Mouse (Mus musculus) MEL (cell line): ENCODE data around the gene Emilin2. TPM values are rescaled to one million over a fixed set of nuclear protein-coding genes. Genes with fewer than 3 reads are reported as not detected.
A peak's percentile ranks its signal among the peaks of the same experiment; 100 is the strongest.

Experiments used
- DNase-seq: peaks from one replicate; pipeline ENCODE4 v3.0.0; 2011; ENCODE audit warnings: low read depth, low spot score
- H3K27ac ChIP-seq: 2 replicates; pipeline ENCODE4 v1.5.1; 2012; ENCODE audit warnings: low read depth, mild to moderate bottlenecking, control low read depth, low read length, moderate library complexity; ENCODE audit not compliant: control insufficient read depth
- H3K27me3 ChIP-seq, 2 experiments: fragments of 150-350 bp in 1 of 2; sonication (generic) in 1 of 2; 2 replicates each; pipeline ENCODE4 v1.6.1; 2012; ENCODE audit warnings: low read length in 2 of 2, mild to moderate bottlenecking in 2 of 2, improper control_type of control experiment in 1 of 2, moderate library complexity in 1 of 2; ENCODE audit not compliant: insufficient read depth in 2 of 2, control insufficient read depth in 1 of 2
- H3K36me3 ChIP-seq, 2 experiments: 2 replicates each; pipeline ENCODE4 v1.6.1; 2012 to 2014; ENCODE audit warnings: low read length in 2 of 2, improper control_type of control experiment in 1 of 2, inconsistent platforms in 1 of 2, mild to moderate bottlenecking in 1 of 2; ENCODE audit not compliant: insufficient read depth in 2 of 2, control insufficient read depth in 1 of 2
- H3K4me1 ChIP-seq, 2 experiments: fragments of 150-350 bp in 1 of 2; sonication (generic) in 1 of 2; 2 replicates each; pipeline ENCODE4 v1.6.1; 2012; ENCODE audit warnings: low read length in 2 of 2, improper control_type of control experiment in 1 of 2, mild to moderate bottlenecking in 1 of 2; ENCODE audit not compliant: insufficient read depth in 2 of 2, control insufficient read depth in 1 of 2
- H3K4me3 ChIP-seq, 2 experiments: fragments of 150-350 bp in 1 of 2; sonication (generic) in 1 of 2; 2 replicates each; pipeline ENCODE4 v1.5.1; 2012; ENCODE audit warnings: low read depth in 2 of 2, low read length in 2 of 2, mild to moderate bottlenecking in 2 of 2, moderate library complexity in 2 of 2, control low read depth in 1 of 2, improper control_type of control experiment in 1 of 2; ENCODE audit not compliant: control insufficient read depth in 1 of 2, insufficient read depth in 1 of 2
- H3K79me2 ChIP-seq: 2 replicates; pipeline ENCODE4 v1.6.1; 2012; ENCODE audit warnings: mild to moderate bottlenecking, low read length, moderate library complexity; ENCODE audit not compliant: control insufficient read depth, poor library complexity, insufficient read depth
- H3K9ac ChIP-seq: 2 replicates; pipeline ENCODE4 v1.6.1; 2012; ENCODE audit warnings: low read depth, mild to moderate bottlenecking, control low read depth, low read length, moderate library complexity; ENCODE audit not compliant: control insufficient read depth, poor library complexity, severe bottlenecking
- H3K9me3 ChIP-seq: fragments of 150-350 bp; sonication (generic); replicated peaks from 2 replicates; pipeline ENCODE4 v1.6.1; 2012; ENCODE audit warnings: mild to moderate bottlenecking, low read length, improper control_type of control experiment, moderate library complexity; ENCODE audit not compliant: insufficient read depth
- BHLHE40 ChIP-seq: IDR thresholded peaks from 2 replicates; pipeline ENCODE4 v1.6.1; 2012; ENCODE audit warnings: low read depth, mild to moderate bottlenecking, inconsistent platforms, low read length, improper control_type of control experiment, borderline replicate concordance
- EP300 ChIP-seq, 2 experiments: IDR thresholded peaks; 2 replicates each; pipeline ENCODE4 v1.6.1; 2011; ENCODE audit warnings: improper control_type of control experiment in 2 of 2, low read length in 2 of 2, low read depth in 1 of 2, mild to moderate bottlenecking in 1 of 2
- MYB ChIP-seq: IDR thresholded peaks from 2 replicates; pipeline ENCODE4 v1.6.1; 2011; ENCODE audit warnings: mild to moderate bottlenecking, low read depth, low read length, improper control_type of control experiment
- NRF1 ChIP-seq: IDR thresholded peaks from 2 replicates; pipeline ENCODE4 v1.6.1; 2014; ENCODE audit warnings: low read depth, mild to moderate bottlenecking, inconsistent platforms, low read length, improper control_type of control experiment, moderate library complexity; ENCODE audit not compliant: poor library complexity, insufficient read depth, severe bottlenecking
- RAD21 ChIP-seq: IDR thresholded peaks from 2 replicates; pipeline ENCODE4 v1.6.1; 2011; ENCODE audit warnings: mild to moderate bottlenecking, low read depth, low read length, improper control_type of control experiment
- TAL1 ChIP-seq: IDR thresholded peaks from 2 replicates; pipeline ENCODE4 v1.6.1; 2012; ENCODE audit warnings: mild to moderate bottlenecking, inconsistent platforms, low read length, moderate library complexity, mixed read lengths
- TCF12 ChIP-seq: IDR thresholded peaks from 2 replicates; pipeline ENCODE4 v1.6.1; 2014; ENCODE audit warnings: low read depth, mild to moderate bottlenecking, inconsistent platforms, low read length, improper control_type of control experiment, moderate library complexity
- USF1 ChIP-seq: IDR thresholded peaks from 2 replicates; pipeline ENCODE4 v1.6.1; 2014; ENCODE audit warnings: low read depth, mild to moderate bottlenecking, inconsistent platforms, low read length, improper control_type of control experiment, moderate library complexity
- ZKSCAN1 ChIP-seq: IDR thresholded peaks from 2 replicates; pipeline ENCODE4 v1.6.1; 2012; ENCODE audit warnings: low read depth, mild to moderate bottlenecking, inconsistent platforms, low read length, improper control_type of control experiment, moderate library complexity
- ZMIZ1 ChIP-seq: IDR thresholded peaks from 2 replicates; pipeline ENCODE4 v1.6.1; 2012; ENCODE audit warnings: low read depth, mild to moderate bottlenecking, inconsistent platforms, low read length, improper control_type of control experiment, moderate library complexity
- ZNF384 ChIP-seq: IDR thresholded peaks from 2 replicates; pipeline ENCODE4 v1.6.1; 2012; ENCODE audit warnings: low read depth, mild to moderate bottlenecking, inconsistent platforms, low read length, improper control_type of control experiment
- polyA plus RNA-seq, 2 experiments: library from polyadenylated mRNA; stranded (reverse) in 1 of 2; unstranded in 1 of 2; fragments of >175 nt in 1 of 2; fragments of >200 nt in 1 of 2; gene quantifications; 2 replicates each; pipeline versions ENCODE4 v1.2.1 to v1.2.4; 2012; ENCODE audit warnings: low replicate concordance in 2 of 2, low read depth in 1 of 2; ENCODE audit not compliant: insufficient read length in 2 of 2, insufficient read depth in 1 of 2, missing spikeins in 1 of 2
- total RNA-seq: library from RNA; depleted of rRNA; stranded (reverse); fragments of 300-350 nt; gene quantifications from 2 replicates; pipeline ENCODE4 v1.2.3, GENCODE M21; 2012

Gene Emilin2
- total and polyA plus RNA-seq, 3 experiments: 37.4 to 95.5 (median 92.6) TPM

DNA sequence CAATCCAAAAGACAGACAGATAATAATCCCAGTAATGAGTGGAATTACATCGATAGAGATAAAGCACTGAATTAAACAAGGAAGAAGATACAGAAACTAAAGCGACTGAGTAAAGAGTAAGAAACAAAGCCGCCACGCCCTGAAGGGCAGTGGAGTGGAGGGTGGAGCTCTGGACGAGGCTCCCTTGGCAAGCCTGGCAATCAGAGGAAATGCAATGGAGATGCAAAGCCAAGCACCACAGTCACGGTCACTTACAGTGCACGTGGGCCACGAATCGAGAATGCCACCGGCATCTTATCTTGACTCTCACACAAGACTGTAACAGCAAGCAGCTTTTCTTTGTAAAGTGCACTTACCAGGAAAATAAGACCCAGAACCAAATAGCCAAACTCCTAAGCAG lies 35.0 kb downstream of the Emilin2 start:
- Histone ChIP-seq H3K27me3 (no peaks in the 10 kb centered on the region), H3K4me3 (no peak overlapping the region), H3K36me3 (peaks cover 0 to 8% of the 10 kb centered on the region in 2 experiments; a peak in 3 of 4 replicates), H3K9me3 (no peaks in the 10 kb centered on the region), H3K4me1 (peaks cover 0 to 4% of the 10 kb centered on the region in 2 experiments; a peak in 2 of 4 replicates), H3K79me2 (no peaks in the 10 kb centered on the region; the same call in 1 of the 2 replicates), H3K9ac (no peak overlapping the region), H3K27ac (no peak overlapping the region)
- no peak for TF ChIP-seq ZNF384
- TF ChIP-seq NRF1: no peak
- no peak for DNase-seq

DNA sequence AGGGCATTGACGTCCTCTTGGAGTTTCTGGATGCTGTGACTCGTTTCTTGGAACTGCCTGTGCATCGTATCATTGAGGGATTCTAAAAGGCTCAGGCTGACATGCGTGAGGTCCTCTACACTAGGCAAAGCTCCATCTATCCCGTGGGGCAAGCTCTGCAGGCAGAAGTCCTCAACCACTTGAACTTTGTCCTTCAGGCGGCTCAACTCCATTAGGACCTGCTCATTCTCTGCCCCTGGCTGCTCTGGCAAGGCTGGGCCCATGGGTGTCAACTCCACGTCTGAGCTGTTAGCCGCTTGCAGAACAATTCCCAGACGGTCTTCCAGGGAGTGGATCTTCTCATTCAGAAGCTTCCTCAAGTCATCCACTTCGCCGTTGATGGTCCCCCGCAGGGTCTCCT lies 37.9 kb downstream of the Emilin2 start:
- Histone ChIP-seq H3K9ac (no peak overlapping the region), H3K36me3 (peaks cover 6 to 8% of the 10 kb centered on the region in 2 experiments), H3K4me3 (no peak overlapping the region), H3K27ac (no peak overlapping the region), H3K4me1 (peaks cover 3 to 6% of the 10 kb centered on the region in 2 experiments; a peak in 3 of 4 replicates), H3K9me3 (no peaks in the 10 kb centered on the region), H3K79me2 (peaks cover 2% of the 10 kb centered on the region; the same call in 1 of the 2 replicates), H3K27me3 (no peaks in the 10 kb centered on the region)
- TF ChIP-seq ZKSCAN1 (no peak), USF1 (no peak), MYB (no peak)
- DNase-seq: no peak

DNA sequence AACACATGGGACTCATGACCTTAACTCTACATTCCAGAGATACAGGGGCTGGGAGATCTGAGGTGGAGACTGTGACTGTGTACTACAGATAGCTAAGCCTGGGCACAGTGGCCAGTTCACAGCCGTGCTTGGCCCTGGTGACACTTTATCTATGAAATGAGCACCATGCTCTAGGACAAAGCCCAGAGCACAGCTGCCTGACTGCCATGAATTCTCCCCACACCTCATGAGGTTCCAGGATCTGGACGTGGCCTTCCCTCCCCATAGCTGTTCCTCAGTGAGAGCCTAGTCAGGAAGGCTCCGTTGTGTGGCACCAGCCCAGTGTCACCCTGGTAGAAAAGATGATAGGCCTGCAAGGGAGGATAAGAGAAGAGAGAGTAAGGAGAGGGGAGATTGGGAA lies 43.2 kb downstream of the Emilin2 start:
- DNase-seq: no peak
- Histone ChIP-seq H3K9me3 (no peaks in the 10 kb centered on the region), H3K4me3 (no peak overlapping the region), H3K27me3 (no peaks in the 10 kb centered on the region), H3K4me1 (peaks cover 27 to 46% of the 10 kb centered on the region in 2 experiments), H3K9ac (no peak overlapping the region), H3K79me2 (peaks cover 20% of the 10 kb centered on the region; the same call in 1 of the 2 replicates), H3K27ac (peak overlapping the region; percentile 14; the same call in 1 of the 2 replicates)
- TF ChIP-seq TCF12 (peak; percentile 26; the same call in 1 of the 2 replicates), BHLHE40 (no peak), EP300 (IDR thresholded peaks at IDR 0.05; ENCODE audit: low read depth in 1 of 2, low read length in 2 of 2) (peak in 1 of 2 experiments; percentile 31; a peak in 1 of 4 replicates), TAL1 (peak; percentile 53), RAD21 (no peak), ZMIZ1 (no peak)
- TF ChIP-seq, all 39 proteins: peak for 3
- peaks cover 0 to 43% of the 10 kb centered on the region in 2 experiments; a peak in 3 of 4 replicates for H3K36me3 ChIP-seq
